Mouse (Mus musculus): ENCODE results near the gene Fah. TPM values are rescaled to one million over a fixed set of nuclear protein-coding genes. Genes with fewer than 3 reads are reported as not detected.

Gene Fah
- total RNA-seq, 2 experiments from 2014 or later = 1.7 TPM; not detected in 1

Other genes with a start within 250 kb of the Fah start
- gene Arnt2, start 196.5 kb downstream of the Fah start, total RNA-seq (2015; ENCODE audit: low replicate concordance) = not detected in 2 replicates
- under 0.01 TPM in 1 of 2 replicates, not detected in the other for gene Arnt2, start 196.5 kb downstream of the Fah start, total RNA-seq (2017; ENCODE audit: low replicate concordance)
- gene Gm2115, start 77.8 kb downstream of the Fah start, total RNA-seq (2015; ENCODE audit: low replicate concordance) = not detected in 2 replicates
- not detected in 2 replicates for gene Gm2115, start 77.8 kb downstream of the Fah start, total RNA-seq (2017; ENCODE audit: low replicate concordance)
- 182 and 220 TPM in 2 replicates for gene Zfand6, start 83.2 kb upstream of the Fah start, total RNA-seq (2015; ENCODE audit: low replicate concordance)
- gene Zfand6, start 83.2 kb upstream of the Fah start, total RNA-seq (2017; ENCODE audit: low replicate concordance) = 162 and 171 TPM in 2 replicates
- gene Olfr291, start 246.8 kb upstream of the Fah start, total RNA-seq (2015; ENCODE audit: low replicate concordance) = not detected in 2 replicates
- gene Olfr291, start 246.8 kb upstream of the Fah start, total RNA-seq (2017; ENCODE audit: low replicate concordance) = not detected in 2 replicates